Mouse (Mus musculus): ENCODE results near the gene Gab2. TPM values are rescaled to one million over a fixed set of nuclear protein-coding genes. Genes with fewer than 3 reads are reported as not detected.

The Gab2 gene
- polyA plus RNA-seq, 1 experiment from 2014 or later: 15.2 TPM

DNA sequence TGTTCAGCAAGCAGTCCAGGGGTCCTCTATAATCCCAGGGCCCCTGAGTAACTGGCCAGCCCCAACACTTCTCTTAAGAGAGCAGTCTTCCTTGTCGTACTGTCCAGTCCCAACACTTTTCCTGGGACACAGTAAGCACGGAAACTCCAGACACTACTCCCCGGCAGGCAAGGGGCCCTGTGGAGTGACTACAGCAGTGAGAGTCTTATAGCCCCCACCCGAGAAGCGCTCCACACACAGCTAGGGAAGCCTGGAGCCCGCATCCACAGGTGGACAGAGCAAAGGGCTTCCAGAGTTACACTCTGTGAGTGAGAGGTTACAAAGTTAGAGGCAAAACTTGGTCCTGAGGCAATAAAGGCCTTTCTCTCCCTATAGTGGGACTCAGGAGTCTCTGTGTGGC lies 268.1 kb downstream of the Gab2 start:
- peaks cover 8% of the 10 kb centered on the region for H3K36me3 ChIP-seq
- peaks cover 13% of the 10 kb centered on the region for H3K4me1 ChIP-seq
- ATAC-seq (ENCODE audit: low FRiP score): no peak
- no peak overlapping the region for H3K4me3 ChIP-seq (replicated peaks)
- H3K27ac ChIP-seq (replicated peaks): no peak overlapping the region
- no peaks in the 10 kb centered on the region for H3K27me3 ChIP-seq (replicated peaks)
- no peak overlapping the region for H3K4me2 ChIP-seq
- 92% methylated on average over 6 of the region's 6 CpGs for WGBS
- no peak overlapping the region for H3K9ac ChIP-seq (replicated peaks)
- H3K9me3 ChIP-seq (replicated peaks): no peaks in the 10 kb centered on the region

DNA sequence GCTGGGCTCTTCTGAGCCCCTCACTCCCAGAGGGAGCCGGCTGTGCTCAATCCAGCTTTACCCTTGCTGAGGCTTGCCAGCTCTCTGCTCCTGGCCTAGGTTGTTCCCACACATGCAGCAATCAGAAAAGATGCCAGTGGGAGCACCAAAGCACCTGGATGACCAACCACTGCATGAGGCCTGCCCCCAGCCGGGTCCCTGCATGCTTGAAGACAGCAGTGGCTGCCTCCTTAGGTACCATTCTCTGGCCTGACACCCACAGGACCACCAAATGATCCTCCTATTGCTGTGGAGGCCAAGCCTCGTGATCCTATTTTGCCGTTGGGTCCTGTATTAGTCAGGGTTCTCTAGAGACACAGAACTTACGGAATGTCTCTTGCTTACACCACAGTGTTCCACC lies 269.5 kb downstream of the Gab2 start:
- Histone ChIP-seq H3K4me2 (no peak overlapping the region), H3K36me3 (peaks cover 8% of the 10 kb centered on the region), H3K9ac (replicated peaks) (no peak overlapping the region), H3K27ac (replicated peaks) (no peak overlapping the region), H3K9me3 (replicated peaks) (no peaks in the 10 kb centered on the region), H3K4me1 (peaks cover 3% of the 10 kb centered on the region), H3K27me3 (replicated peaks) (no peaks in the 10 kb centered on the region), H3K4me3 (replicated peaks) (no peak overlapping the region)
- no peak for ATAC-seq (ENCODE audit: low FRiP score)
- WGBS: 86% methylated on average over 5 of the region's 5 CpGs

DNA sequence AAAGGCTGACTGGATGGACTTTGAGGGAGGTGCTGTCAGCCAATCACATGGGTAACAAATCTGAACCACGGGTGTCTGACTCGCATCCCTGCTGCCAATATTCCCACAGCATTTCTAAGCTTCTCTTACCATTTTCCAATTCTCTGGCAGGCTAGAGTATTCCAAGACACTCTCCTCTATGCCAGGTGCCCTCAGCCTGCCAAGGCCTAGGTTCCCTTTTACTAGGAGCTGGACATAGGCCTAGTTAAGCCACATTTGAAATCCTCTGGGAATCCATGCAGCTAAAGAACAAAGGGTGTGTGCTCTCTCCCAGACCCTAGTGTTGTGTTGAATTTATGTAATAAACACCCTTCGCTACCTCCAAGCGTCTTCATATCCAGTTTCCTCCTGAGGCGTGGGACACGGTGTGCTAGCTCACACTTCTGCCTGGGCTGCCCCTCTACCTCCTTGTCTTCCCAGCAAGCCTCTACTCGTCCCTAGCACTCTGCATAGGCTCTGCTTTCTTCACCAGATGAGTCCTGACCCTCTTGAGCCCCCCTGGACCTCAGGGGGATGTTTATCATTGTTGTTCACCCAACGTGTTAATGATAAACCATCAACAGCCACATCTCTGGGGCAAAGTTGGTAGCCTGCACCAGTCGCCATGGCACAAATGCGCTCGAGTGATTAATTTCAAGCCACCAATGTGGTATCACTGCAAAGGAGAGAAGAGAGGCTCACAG lies 270.6 kb downstream of the Gab2 start:
- no peak for ATAC-seq (ENCODE audit: low FRiP score)
- Histone ChIP-seq H3K36me3 (peaks cover 8% of the 10 kb centered on the region), H3K4me1 (no peaks in the 10 kb centered on the region; the same call in 1 of the 2 replicates), H3K4me3 (replicated peaks) (no peak overlapping the region), H3K9me3 (replicated peaks) (no peaks in the 10 kb centered on the region), H3K27me3 (replicated peaks) (no peaks in the 10 kb centered on the region), H3K4me2 (no peak overlapping the region), H3K27ac (replicated peaks) (no peak overlapping the region), H3K9ac (replicated peaks) (no peak overlapping the region)
- WGBS: 88% methylated on average over 11 of the region's 11 CpGs

DNA sequence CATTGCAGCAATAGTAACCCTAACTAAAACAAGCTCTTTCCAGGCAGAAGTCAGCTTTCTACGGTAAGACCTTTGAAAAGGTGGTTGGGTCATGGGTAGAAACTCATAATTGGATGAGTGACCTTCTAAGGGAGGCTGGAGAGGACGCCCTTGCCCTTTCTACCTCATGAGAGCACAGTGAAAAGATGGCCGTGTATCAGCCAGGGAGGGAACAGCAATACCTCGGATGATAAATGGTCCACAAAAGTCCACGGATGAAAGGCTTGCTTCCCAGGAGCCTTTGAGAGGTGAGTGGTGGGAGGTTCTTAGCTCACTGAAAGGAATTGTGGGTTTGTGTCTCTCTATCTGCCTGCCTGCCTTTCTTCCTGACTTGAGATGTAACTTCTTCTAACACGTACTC lies 272.0 kb downstream of the Gab2 start:
- Histone ChIP-seq H3K4me1 (no peaks in the 10 kb centered on the region; the same call in 1 of the 2 replicates), H3K9me3 (replicated peaks) (no peaks in the 10 kb centered on the region), H3K4me3 (replicated peaks) (no peak overlapping the region), H3K27me3 (replicated peaks) (no peaks in the 10 kb centered on the region), H3K36me3 (no peaks in the 10 kb centered on the region), H3K9ac (replicated peaks) (no peak overlapping the region), H3K27ac (replicated peaks) (no peak overlapping the region), H3K4me2 (no peak overlapping the region)
- no peak for ATAC-seq (ENCODE audit: low FRiP score)
- WGBS: 91% methylated on average over 6 of the region's 6 CpGs

DNA sequence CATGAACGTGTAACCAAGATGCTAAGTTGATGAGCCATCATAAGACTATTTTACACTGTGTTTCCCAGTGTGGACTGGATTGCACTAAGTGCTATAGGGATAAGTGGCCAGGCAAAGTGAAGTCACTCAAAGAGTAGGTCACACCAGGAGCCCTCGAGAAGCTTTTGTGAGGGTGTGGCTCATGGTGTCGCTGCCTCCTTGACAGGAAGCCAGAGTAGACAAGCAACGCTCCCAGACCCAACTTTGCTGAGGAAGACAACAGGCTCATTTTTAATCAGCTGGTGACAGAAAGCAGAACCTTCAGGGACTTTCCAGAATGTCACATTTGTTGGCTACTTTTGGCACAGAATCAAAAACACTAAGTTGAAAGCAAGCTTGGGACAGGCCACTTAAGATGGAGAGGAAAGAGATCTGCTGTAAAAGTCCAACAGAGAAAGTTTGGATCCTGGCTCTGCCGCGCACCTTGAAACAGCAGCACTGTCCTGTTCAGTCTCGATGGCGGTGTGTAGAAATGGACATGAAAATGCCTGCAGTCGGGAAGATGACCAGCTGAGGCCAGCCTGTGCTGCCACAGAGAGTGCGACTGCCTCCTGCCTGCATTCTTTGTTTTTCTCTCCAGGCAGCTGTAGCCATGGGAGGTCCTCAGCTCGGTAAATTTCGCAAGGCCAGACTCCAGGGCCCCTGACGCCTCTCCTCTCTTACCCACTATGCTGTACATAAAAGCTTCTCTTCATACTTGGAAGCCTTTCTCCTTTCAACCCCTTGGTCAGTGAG lies 273.9 kb downstream of the Gab2 start:
- no peak overlapping the region for H3K4me3 ChIP-seq (replicated peaks)
- ATAC-seq (ENCODE audit: low FRiP score): no peak
- H3K27me3 ChIP-seq (replicated peaks): no peaks in the 10 kb centered on the region
- H3K4me2 ChIP-seq: no peak overlapping the region
- H3K36me3 ChIP-seq: no peaks in the 10 kb centered on the region
- WGBS: 50% methylated on average over 13 of the region's 13 CpGs
- no peaks in the 10 kb centered on the region; the same call in 1 of the 2 replicates for H3K4me1 ChIP-seq
- no peak overlapping the region for H3K27ac ChIP-seq (replicated peaks)
- H3K9ac ChIP-seq (replicated peaks): no peak overlapping the region
- no peaks in the 10 kb centered on the region for H3K9me3 ChIP-seq (replicated peaks)

DNA sequence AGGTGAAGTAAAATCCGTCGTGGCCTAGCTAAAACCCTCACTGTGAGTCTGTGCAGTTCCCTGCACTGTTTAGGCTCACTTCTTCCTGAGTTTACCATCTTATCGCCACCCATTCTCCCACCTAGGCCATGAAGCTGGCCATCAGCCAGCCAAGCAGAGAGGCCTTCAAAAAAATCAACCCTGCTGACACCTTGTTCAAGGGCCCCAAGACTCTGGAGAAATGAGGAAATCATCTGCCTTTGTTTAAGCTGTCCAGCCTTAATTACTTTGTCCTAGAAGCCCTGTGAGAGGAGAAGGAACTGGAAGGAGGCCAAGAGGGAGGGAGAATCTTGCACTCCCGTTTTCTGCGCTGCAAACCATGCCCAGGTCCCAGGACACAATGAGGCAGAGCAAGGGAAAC lies 274.9 kb downstream of the Gab2 start:
- Histone ChIP-seq H3K9me3 (replicated peaks) (no peaks in the 10 kb centered on the region), H3K36me3 (no peaks in the 10 kb centered on the region), H3K27me3 (replicated peaks) (no peaks in the 10 kb centered on the region), H3K4me3 (replicated peaks) (no peak overlapping the region), H3K27ac (replicated peaks) (no peak overlapping the region), H3K9ac (replicated peaks) (no peak overlapping the region), H3K4me2 (no peak overlapping the region), H3K4me1 (no peaks in the 10 kb centered on the region; the same call in 1 of the 2 replicates)
- 82% methylated on average over 5 of the region's 5 CpGs for WGBS
- ATAC-seq (ENCODE audit: low FRiP score): no peak

DNA sequence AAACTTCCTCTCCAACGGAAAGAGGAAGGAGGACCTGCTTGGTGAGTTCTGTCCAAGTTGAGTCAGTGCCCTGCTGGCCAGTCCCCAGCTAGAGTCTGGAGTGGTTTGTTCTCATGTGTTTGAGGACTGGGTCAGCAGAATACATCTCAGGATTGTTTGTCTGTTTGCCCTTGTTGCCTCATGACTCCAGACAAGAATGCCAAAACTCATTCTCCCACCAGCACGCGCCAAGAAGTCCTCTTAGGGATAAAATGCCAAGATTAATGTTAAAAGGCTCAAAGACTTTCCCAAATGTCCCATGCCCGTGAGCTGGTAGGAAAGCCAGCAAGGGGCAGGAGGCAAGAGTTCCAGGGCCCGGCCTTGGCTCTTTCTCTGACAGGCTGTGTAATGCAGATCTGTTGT lies 275.5 kb downstream of the Gab2 start:
- Histone ChIP-seq H3K9me3 (replicated peaks) (no peaks in the 10 kb centered on the region), H3K4me2 (no peak overlapping the region), H3K27ac (replicated peaks) (no peak overlapping the region), H3K36me3 (no peaks in the 10 kb centered on the region), H3K9ac (replicated peaks) (no peak overlapping the region), H3K4me3 (replicated peaks) (no peak overlapping the region), H3K27me3 (replicated peaks) (no peaks in the 10 kb centered on the region), H3K4me1 (no peaks in the 10 kb centered on the region; the same call in 1 of the 2 replicates)
- 80% methylated on average over 5 of the region's 5 CpGs for WGBS
- no peak for ATAC-seq (ENCODE audit: low FRiP score)

DNA sequence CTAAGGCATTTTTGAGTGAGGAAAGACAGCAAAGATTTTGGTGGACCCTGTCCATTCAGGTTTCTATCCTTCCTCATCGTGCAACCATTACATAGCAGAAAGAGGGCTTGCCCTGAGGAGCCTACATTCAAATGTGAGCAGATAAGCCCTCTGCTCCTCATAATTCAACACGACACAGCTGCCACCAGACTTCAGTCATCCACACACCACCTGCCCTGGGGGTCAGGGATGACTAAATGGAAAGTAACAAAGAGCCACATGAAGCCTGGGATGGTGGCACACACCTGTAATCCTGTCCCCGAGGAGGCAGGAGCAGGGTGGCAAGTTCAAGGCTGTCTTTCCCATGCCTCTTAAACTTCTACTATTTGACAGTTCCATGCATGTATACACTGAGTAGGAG lies 276.5 kb downstream of the Gab2 start:
- 87% methylated on average over 3 of the region's 3 CpGs for WGBS
- Histone ChIP-seq H3K4me1 (no peaks in the 10 kb centered on the region; the same call in 1 of the 2 replicates), H3K27me3 (replicated peaks) (no peaks in the 10 kb centered on the region), H3K4me2 (no peak overlapping the region), H3K9ac (replicated peaks) (no peak overlapping the region), H3K9me3 (replicated peaks) (no peaks in the 10 kb centered on the region), H3K27ac (replicated peaks) (no peak overlapping the region), H3K4me3 (replicated peaks) (no peak overlapping the region), H3K36me3 (no peaks in the 10 kb centered on the region)
- ATAC-seq (ENCODE audit: low FRiP score): no peak

DNA sequence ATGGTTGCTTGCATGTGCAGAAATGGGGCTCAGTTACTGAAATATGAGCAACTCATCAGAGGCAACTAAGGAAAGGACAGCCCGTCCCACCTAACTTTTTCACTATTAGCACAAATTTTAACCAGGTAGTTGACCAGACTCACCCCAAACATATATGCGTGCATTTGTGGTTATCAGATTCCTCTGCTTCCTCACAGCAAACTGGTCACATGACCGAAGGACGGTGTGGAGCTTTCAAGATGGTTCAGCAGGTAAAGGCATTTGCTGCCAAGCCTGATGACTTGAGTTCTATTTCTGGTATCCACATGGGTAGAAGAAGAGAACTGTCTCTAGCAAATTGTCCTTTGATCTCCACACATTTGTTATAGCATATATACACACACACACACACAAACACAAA lies 277.0 kb downstream of the Gab2 start:
- H3K4me3 ChIP-seq (replicated peaks): no peak overlapping the region
- ATAC-seq (ENCODE audit: low FRiP score): no peak
- no peaks in the 10 kb centered on the region for H3K9me3 ChIP-seq (replicated peaks)
- H3K4me1 ChIP-seq: no peaks in the 10 kb centered on the region; the same call in 1 of the 2 replicates
- no peaks in the 10 kb centered on the region for H3K27me3 ChIP-seq (replicated peaks)
- H3K27ac ChIP-seq (replicated peaks): no peak overlapping the region
- WGBS: 92% methylated on average over 4 of the region's 4 CpGs
- H3K9ac ChIP-seq (replicated peaks): no peak overlapping the region
- no peaks in the 10 kb centered on the region for H3K36me3 ChIP-seq
- H3K4me2 ChIP-seq: no peak overlapping the region

Other genes with a start within 250 kb of the Gab2 start
- 18.7 and 22.0 TPM in 2 replicates for gene Nars2, start 130.1 kb upstream of the Gab2 start, polyA plus RNA-seq (2015; fragmentation: Nextera tagmentation; extraction: Ambion mirVana)